Mouse (Mus musculus) CH12.LX (cell line): Measurements from ENCODE around the gene Exosc8. TPM values are rescaled to one million over a fixed set of nuclear protein-coding genes. Genes with fewer than 3 reads are reported as not detected.
A peak's percentile ranks its signal among the peaks of the same experiment; 100 is the strongest.

ENCODE experiments used
- DNase-seq: peaks from one replicate; pipeline ENCODE4 v3.0.0-alpha.2; 2013; ENCODE audit errors: extremely low read depth
- H3K27ac ChIP-seq: 2 replicates; pipeline ENCODE4 v1.5.1; 2012; ENCODE audit warnings: low read depth, mild to moderate bottlenecking, control low read depth, moderate library complexity; ENCODE audit not compliant: insufficient read depth
- H3K27me3 ChIP-seq: replicated peaks from 2 replicates; pipeline ENCODE3; 2012; ENCODE audit warnings: inconsistent platforms
- H3K36me3 ChIP-seq, 2 experiments: replicated peaks in 1 of 2; 2 replicates each; pipeline versions ENCODE3 to v1.6.1; 2012; ENCODE audit warnings: inconsistent platforms in 1 of 2, low read length in 1 of 2, mild to moderate bottlenecking in 1 of 2, mixed read lengths in 1 of 2, moderate library complexity in 1 of 2; ENCODE audit not compliant: control insufficient read depth in 1 of 2, insufficient read depth in 1 of 2
- H3K4me1 ChIP-seq, 2 experiments: 2 replicates each; pipeline ENCODE4 v1.6.1; 2012; ENCODE audit warnings: inconsistent platforms in 1 of 2, moderate library complexity in 1 of 2; ENCODE audit not compliant: insufficient read depth in 2 of 2, control insufficient read depth in 1 of 2
- H3K4me2 ChIP-seq: 2 replicates; pipeline ENCODE4 v1.6.1; 2012; ENCODE audit warnings: low read depth, mild to moderate bottlenecking, control low read depth; ENCODE audit not compliant: poor library complexity, insufficient read depth, severe bottlenecking
- H3K4me3 ChIP-seq, 3 experiments: fragments of 150-350 bp in 1 of 3; sonication (generic) in 1 of 3; replicated peaks in 1 of 3; 2 replicates each; pipeline versions ENCODE3 to v1.5.1; 2011 to 2012; ENCODE audit warnings: low read depth in 2 of 3, low read length in 2 of 3, mild to moderate bottlenecking in 2 of 3, moderate library complexity in 2 of 3, control low read depth in 1 of 3, improper control_type of control experiment in 1 of 3, inconsistent platforms in 1 of 3, mixed read lengths in 1 of 3; ENCODE audit not compliant: poor library complexity in 1 of 3
- H3K79me2 ChIP-seq: replicated peaks from 2 replicates; pipeline ENCODE4 v1.6.1; 2012; ENCODE audit warnings: mild to moderate bottlenecking, moderate library complexity; ENCODE audit not compliant: control insufficient read depth, poor library complexity, insufficient read depth, severe bottlenecking; ENCODE audit errors: extremely low read depth
- H3K9ac ChIP-seq: 2 replicates; pipeline ENCODE4 v1.6.1; 2012; ENCODE audit warnings: low read depth, mild to moderate bottlenecking, control low read depth, moderate library complexity; ENCODE audit not compliant: insufficient read depth
- H3K9me3 ChIP-seq: replicated peaks from 2 replicates; pipeline ENCODE3; 2012; ENCODE audit warnings: low read length, inconsistent platforms, mixed read lengths
- BHLHE40 ChIP-seq: IDR thresholded peaks from 2 replicates; pipeline ENCODE4 v1.6.1; 2011; ENCODE audit warnings: mild to moderate bottlenecking, low read depth, low read length, improper control_type of control experiment
- CHD1 ChIP-seq: IDR thresholded peaks from 2 replicates; pipeline ENCODE4 v1.6.1; 2012; ENCODE audit warnings: low read depth, low read length, improper control_type of control experiment, inconsistent platforms
- CHD2 ChIP-seq: IDR thresholded peaks from 2 replicates; pipeline ENCODE4 v1.6.1; 2011; ENCODE audit warnings: low read length, improper control_type of control experiment
- CTCF ChIP-seq, 2 experiments: IDR thresholded peaks in 1 of 2; conservative IDR thresholded peaks in 1 of 2; 2 replicates each; pipeline ENCODE4 v1.5.1; 2011 to 2012; ENCODE audit warnings: low read depth in 2 of 2, low read length in 2 of 2, improper control_type of control experiment in 1 of 2, inconsistent platforms in 1 of 2, mild to moderate bottlenecking in 1 of 2, moderate library complexity in 1 of 2
- E2F4 ChIP-seq: IDR thresholded peaks from 2 replicates; pipeline ENCODE4 v1.6.1; 2011; ENCODE audit warnings: low read depth, low read length, improper control_type of control experiment; ENCODE audit not compliant: insufficient replicate concordance
- ELF1 ChIP-seq: IDR thresholded peaks from 2 replicates; pipeline ENCODE4 v1.6.1; 2014; ENCODE audit warnings: low read depth, mild to moderate bottlenecking, inconsistent platforms, low read length, improper control_type of control experiment
- EP300 ChIP-seq: IDR thresholded peaks from 2 replicates; pipeline ENCODE4 v1.6.1; 2011; ENCODE audit warnings: low read length, improper control_type of control experiment
- ETS1 ChIP-seq: conservative IDR thresholded peaks from 2 replicates; pipeline ENCODE4 v1.6.1; 2012; ENCODE audit warnings: low read depth, mild to moderate bottlenecking, inconsistent platforms, low read length, improper control_type of control experiment, moderate library complexity
- GABPA ChIP-seq: IDR thresholded peaks from 2 replicates; pipeline ENCODE4 v1.6.1; 2012; ENCODE audit warnings: low read depth, low read length, improper control_type of control experiment, inconsistent platforms; ENCODE audit not compliant: insufficient replicate concordance
- HCFC1 ChIP-seq: IDR thresholded peaks from 2 replicates; pipeline ENCODE4 v1.6.1; 2012; ENCODE audit warnings: low read depth, mild to moderate bottlenecking, inconsistent platforms, low read length, improper control_type of control experiment
- IRF4 ChIP-seq: IDR thresholded peaks from 2 replicates; pipeline ENCODE4 v1.6.1; 2014; ENCODE audit warnings: low read depth, mild to moderate bottlenecking, inconsistent platforms, low read length, improper control_type of control experiment
- JUN ChIP-seq: IDR thresholded peaks from 2 replicates; pipeline ENCODE4 v1.6.1; 2011; ENCODE audit warnings: low read depth, mild to moderate bottlenecking, low read length, improper control_type of control experiment, moderate library complexity; ENCODE audit not compliant: insufficient read depth
- JUND ChIP-seq: conservative IDR thresholded peaks from 2 replicates; pipeline ENCODE4 v1.6.1; 2011; ENCODE audit warnings: low read depth, low read length, improper control_type of control experiment
- KAT2A ChIP-seq: IDR thresholded peaks from 2 replicates; pipeline ENCODE4 v1.6.1; 2012; ENCODE audit warnings: low read length, improper control_type of control experiment, inconsistent platforms; ENCODE audit not compliant: insufficient replicate concordance
- MAFK ChIP-seq: IDR thresholded peaks from 2 replicates; pipeline ENCODE4 v1.6.1; 2011; ENCODE audit warnings: low read length, improper control_type of control experiment; ENCODE audit not compliant: insufficient replicate concordance
- MAX ChIP-seq: IDR thresholded peaks from 2 replicates; pipeline ENCODE4 v1.6.1; 2011; ENCODE audit warnings: low read length, improper control_type of control experiment
- MAZ ChIP-seq: IDR thresholded peaks from 2 replicates; pipeline ENCODE4 v1.6.1; 2012; ENCODE audit warnings: low read depth, mild to moderate bottlenecking, inconsistent platforms, low read length, improper control_type of control experiment, moderate library complexity
- MEF2A ChIP-seq: IDR thresholded peaks from 2 replicates; pipeline ENCODE4 v1.6.1; 2014; ENCODE audit warnings: low read depth, mild to moderate bottlenecking, inconsistent platforms, low read length, improper control_type of control experiment, borderline replicate concordance
- MXI1 ChIP-seq: IDR thresholded peaks from 2 replicates; pipeline ENCODE4 v1.6.1; 2011; ENCODE audit warnings: mild to moderate bottlenecking, low read depth, low read length, improper control_type of control experiment
- NELFE ChIP-seq: IDR thresholded peaks from 2 replicates; pipeline ENCODE4 v1.6.1; 2011; ENCODE audit warnings: low read depth, low read length, improper control_type of control experiment
- NRF1 ChIP-seq: IDR thresholded peaks from 2 replicates; pipeline ENCODE4 v1.6.1; 2014; ENCODE audit warnings: low read depth, mild to moderate bottlenecking, inconsistent platforms, low read length, improper control_type of control experiment, moderate library complexity
- PAX5 ChIP-seq: IDR thresholded peaks from 2 replicates; pipeline ENCODE4 v1.6.1; 2012; ENCODE audit warnings: low read length, inconsistent platforms, mixed read lengths
- POLR2A ChIP-seq: IDR thresholded peaks from 2 replicates; pipeline ENCODE4 v1.6.1; 2011; ENCODE audit warnings: low read depth, mild to moderate bottlenecking, improper control_type of control experiment, low read length
- POLR2AphosphoS2 ChIP-seq: IDR thresholded peaks from 2 replicates; pipeline ENCODE4 v1.6.1; 2011; ENCODE audit warnings: low read depth, low read length, improper control_type of control experiment
- SIN3A ChIP-seq: IDR thresholded peaks from 2 replicates; pipeline ENCODE4 v1.6.1; 2012; ENCODE audit warnings: low read length, improper control_type of control experiment, inconsistent platforms
- SMC3 ChIP-seq: IDR thresholded peaks from 2 replicates; pipeline ENCODE4 v1.6.1; 2011; ENCODE audit warnings: low read depth, low read length, improper control_type of control experiment
- TBP ChIP-seq: conservative IDR thresholded peaks from 2 replicates; pipeline ENCODE4 v1.6.1; 2011; ENCODE audit warnings: low read depth, low read length, improper control_type of control experiment
- TCF12 ChIP-seq: IDR thresholded peaks from 2 replicates; pipeline ENCODE4 v1.6.1; 2014; ENCODE audit warnings: low read depth, mild to moderate bottlenecking, inconsistent platforms, low read length, improper control_type of control experiment
- UBTF ChIP-seq: IDR thresholded peaks from 2 replicates; pipeline ENCODE4 v1.6.1; 2012; ENCODE audit warnings: low read depth, mild to moderate bottlenecking, inconsistent platforms, low read length, improper control_type of control experiment, moderate library complexity
- USF2 ChIP-seq: conservative IDR thresholded peaks from 2 replicates; pipeline ENCODE4 v1.6.1; 2011; ENCODE audit warnings: low read depth, low read length, improper control_type of control experiment
- ZKSCAN1 ChIP-seq: IDR thresholded peaks from 2 replicates; pipeline ENCODE4 v1.6.1; 2012; ENCODE audit warnings: low read depth, inconsistent platforms, low read length, improper control_type of control experiment, borderline replicate concordance
- dilution Hi-C: fragments of 300-500 bp; cut with MboI; formaldehyde crosslinking; loops from 2 replicates; pipeline ENCODE4 v1.14.3; 2020; ENCODE audit warnings: low sequenced_read_pairs; ENCODE audit not compliant: extremely low pct_unique_long_range_greater_than_20kb, extremely low pct_ligation_motif_present
- in situ Hi-C: fragments of 300-500 bp; cut with MboI; formaldehyde crosslinking; loops from 3 replicates; pipeline ENCODE4 v1.14.3; 2019; ENCODE audit warnings: low sequenced_read_pairs, low pct_ligation_motif_present, low pct_unique_long_range_greater_than_20kb, mixed read lengths
- polyA plus RNA-seq: library from polyadenylated mRNA; unstranded; fragments of >175 nt; gene quantifications from 2 replicates; pipeline ENCODE4 v1.2.1, GENCODE M21; 2012; ENCODE audit warnings: low read depth; ENCODE audit not compliant: insufficient read length
- total RNA-seq, 2 experiments: library from RNA; depleted of rRNA; stranded (reverse); fragments of 300-350 nt in 1 of 2; fragments of >200 nt in 1 of 2; gene quantifications; 2 replicates each; pipeline ENCODE4 v1.2.3; 2012 to 2014

Gene Exosc8
- total and polyA plus RNA-seq, 3 experiments: 102 to 238 (median 124) TPM

DNA sequence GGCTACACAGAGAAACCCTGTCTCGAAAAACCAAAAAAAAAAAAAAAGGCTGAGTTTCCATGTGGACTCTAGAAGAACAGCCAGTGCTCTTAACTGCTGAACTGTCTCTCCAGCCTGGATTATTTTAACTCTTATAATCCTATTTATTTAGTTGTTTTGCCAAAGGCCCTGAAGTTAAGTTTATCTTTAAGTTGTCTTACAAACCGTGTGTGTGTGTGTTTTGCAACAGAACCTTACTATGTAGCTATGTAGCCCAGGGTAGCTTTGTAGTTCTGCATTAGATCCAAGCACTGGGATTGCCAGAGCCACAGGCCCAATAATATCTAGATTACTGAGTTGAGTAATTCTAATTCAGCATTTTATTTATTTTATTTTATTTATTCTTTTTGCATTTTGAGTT, 9.8 kb downstream of the Exosc8 start:
- Histone ChIP-seq H3K27ac (no peak overlapping the region), H3K4me1 (peaks cover 23 to 78% of the 10 kb centered on the region in 2 experiments), H3K27me3 (no peaks in the 10 kb centered on the region), H3K79me2 (peaks cover 22% of the 10 kb centered on the region)
- no peak for TF ChIP-seq MEF2A
- no peak for TF ChIP-seq SIN3A
- no peak for TF ChIP-seq POLR2AphosphoS2
- no peak for TF ChIP-seq GABPA
- TF ChIP-seq, all 38 proteins: peak for 0
- no peak for DNase-seq
- Histone ChIP-seq H3K9me3 (no peaks in the 10 kb centered on the region), H3K4me2 (no peak overlapping the region), H3K4me3 (no peak overlapping the region), H3K36me3 (peaks cover 54 to 71% of the 10 kb centered on the region in 2 experiments), H3K9ac (no peak overlapping the region)
- in situ Hi-C loops (no loop called here), dilution Hi-C loops (no loop called here)

DNA sequence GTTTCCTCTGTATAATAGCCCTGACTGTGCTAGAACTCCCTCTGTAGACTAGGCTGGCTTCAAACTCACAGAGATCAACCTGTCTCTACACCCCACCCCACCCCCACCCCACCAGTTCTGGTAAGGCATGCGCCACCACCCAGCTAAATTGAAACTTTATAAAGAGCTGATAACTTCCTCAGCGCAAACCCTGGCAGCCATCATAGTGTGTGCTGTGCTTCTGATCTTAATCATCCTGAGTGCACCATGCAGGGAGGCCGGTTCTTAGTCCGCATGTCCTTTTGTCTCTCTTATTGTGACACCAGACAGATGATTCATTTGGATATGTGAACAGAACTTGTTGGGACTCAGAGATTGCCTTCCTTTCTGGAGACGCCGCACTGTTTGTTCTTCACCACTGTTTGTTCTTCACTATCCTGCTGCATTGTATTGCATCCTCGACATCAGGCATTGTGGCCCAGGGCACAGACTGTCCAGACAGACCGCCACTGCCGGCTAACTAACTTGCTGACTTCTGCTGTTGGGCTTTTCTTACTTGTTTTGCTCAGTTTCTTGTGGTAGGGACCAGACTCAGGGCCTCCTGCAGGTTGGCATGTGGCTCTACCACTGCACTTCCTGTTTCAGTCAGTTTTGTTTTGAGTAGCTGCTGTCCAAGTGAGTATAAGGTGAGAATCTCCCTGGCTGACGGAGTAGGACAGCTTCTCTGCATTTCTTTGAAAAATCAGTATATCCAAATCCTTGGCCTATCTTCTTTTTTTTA, 11.3 kb downstream of the Exosc8 start:
- peaks cover 22% of the 10 kb centered on the region for H3K79me2 ChIP-seq
- H3K27ac ChIP-seq: peak overlapping the region; percentile 97
- peaks cover 18 to 66% of the 10 kb centered on the region in 2 experiments; a peak in 3 of 4 replicates for H3K4me1 ChIP-seq
- H3K4me2 ChIP-seq: peak overlapping the region; percentile 70
- H3K4me3 ChIP-seq: peak overlapping the region in 2 of 3 experiments; percentile 11 to 26
- H3K27me3 ChIP-seq: no peaks in the 10 kb centered on the region
- peak; percentile 87 for DNase-seq
- H3K9me3 ChIP-seq: no peaks in the 10 kb centered on the region
- H3K36me3 ChIP-seq: peaks cover 45 to 65% of the 10 kb centered on the region in 2 experiments
- in situ Hi-C loops: no loop called here
- dilution Hi-C loops: no loop called here
- peak overlapping the region; percentile 22; the same call in 1 of the 2 replicates for H3K9ac ChIP-seq
- TF ChIP-seq IRF4 (peak; percentile 96), USF2 (no peak), JUND (peak; percentile 73; the same call in 1 of the 2 replicates), CHD2 (no peak), CHD1 (no peak), NRF1 (no peak), KAT2A (no peak), CTCF (conservative IDR thresholded peaks at IDR 0.05 in 1 of 2, IDR thresholded peaks at IDR 0.05 in 1 of 2; ENCODE audit: low read depth in 2 of 2, low read length in 2 of 2) (peak in 1 of 2 experiments; percentile 20; a peak in 1 of 4 replicates), JUN (peak; percentile 57), SMC3 (no peak), POLR2A (peak; percentile 33; the same call in 1 of the 2 replicates), MAX (peak; percentile 86), MAFK (no peak), EP300 (peak; percentile 94), MEF2A (peak; percentile 55; the same call in 1 of the 2 replicates), MAZ (no peak), ZKSCAN1 (no peak), PAX5 (no peak), ETS1 (peak; percentile 70), TBP (0 out of 2 replicates have a peak, but pooled peaks have one; percentile 20), MXI1 (peak; percentile 93), E2F4 (no peak), POLR2AphosphoS2 (no peak), NELFE (no peak), UBTF (no peak), ELF1 (peak; percentile 89), TCF12 (peak; percentile 68), BHLHE40 (peak; percentile 74), HCFC1 (no peak), GABPA (no peak)
